Mouse (Mus musculus) limb, embryonic 15.5 days (tissue): Measurements from ENCODE around the gene Wnt8b. TPM values are rescaled to one million over a fixed set of nuclear protein-coding genes. Genes with fewer than 3 reads are reported as not detected.

Source experiments
- ATAC-seq: fragments of 200-750 bp; cut with Nextera tagmentation; 2 replicates; pipeline ENCODE4 v1.8.0; 2017; ENCODE audit warnings: low read depth, moderate TSS enrichment; ENCODE audit not compliant: insufficient number of reproducible peaks, low FRiP score, low TSS enrichment
- H3K27ac ChIP-seq: fragments of 300-500 bp; sonication (generic); 2 replicates; pipeline ENCODE4 v1.5.1; 2015; ENCODE audit warnings: moderate library complexity, mild to moderate bottlenecking, inconsistent platforms
- H3K27me3 ChIP-seq: fragments of 300-500 bp; sonication (generic); 2 replicates; pipeline ENCODE4 v1.6.1; 2015; ENCODE audit warnings: inconsistent platforms
- H3K36me3 ChIP-seq: fragments of 300-500 bp; sonication (generic); 2 replicates; pipeline ENCODE4 v1.6.1; 2015; ENCODE audit warnings: inconsistent platforms
- H3K4me1 ChIP-seq: fragments of 300-500 bp; sonication (generic); 2 replicates; pipeline ENCODE4 v1.6.1; 2015; ENCODE audit warnings: inconsistent platforms
- H3K4me2 ChIP-seq: fragments of 300-500 bp; sonication (generic); 2 replicates; pipeline ENCODE4 v1.6.1; 2015; ENCODE audit warnings: mild to moderate bottlenecking, inconsistent platforms
- H3K4me3 ChIP-seq: fragments of 300-500 bp; sonication (generic); 2 replicates; pipeline ENCODE4 v1.5.1; 2015; ENCODE audit warnings: mild to moderate bottlenecking, inconsistent platforms
- H3K9ac ChIP-seq: fragments of 300-500 bp; sonication (generic); 2 replicates; pipeline ENCODE4 v1.6.1; 2015; ENCODE audit warnings: inconsistent platforms
- H3K9me3 ChIP-seq: fragments of 300-500 bp; sonication (generic); 2 replicates; pipeline ENCODE4 v1.6.1; 2016; ENCODE audit warnings: inconsistent platforms
- WGBS: fragments of 180-500 bp; shearing (Covaris S2); methylation state at CpG from one replicate; pipeline ENCODE4 v1.1.7; 2015; 5-methylcytosine and 5-hydroxymethylcytosine counted together
- polyA plus RNA-seq: library from polyadenylated mRNA; unstranded; fragments of >200 nt; fragmentation: Nextera tagmentation; extraction: Ambion mirVana; gene quantifications from 2 replicates; pipeline ENCODE4 v1.2.1, GENCODE M21; 2015

The Wnt8b gene
- polyA plus RNA-seq, 1 experiment from 2014 or later = not detected

- Histone ChIP-seq H3K4me1 (peaks cover 27% of the 10 kb centered on the region), H3K4me2 (no peak overlapping the region), H3K27ac (no peak overlapping the region), H3K4me3 (no peak overlapping the region), H3K9ac (no peak overlapping the region), H3K36me3 (no peaks in the 10 kb centered on the region), H3K9me3 (no peaks in the 10 kb centered on the region), H3K27me3 (peaks cover 87% of the 10 kb centered on the region)
- WGBS = 19% methylated on average over 11 of the region's 11 CpGs
- no peak for ATAC-seq
Observed at GRCm38 (mm10) chr19:44513054-44513833, 20.0 kb downstream of the Wnt8b start.

- no peaks in the 10 kb centered on the region for H3K36me3 ChIP-seq
- peaks cover 84% of the 10 kb centered on the region for H3K27me3 ChIP-seq
- no peak overlapping the region for H3K4me2 ChIP-seq
- no peak overlapping the region for H3K9ac ChIP-seq
- ATAC-seq = no peak
- H3K9me3 ChIP-seq = no peaks in the 10 kb centered on the region
- no peak overlapping the region for H3K4me3 ChIP-seq
- H3K4me1 ChIP-seq = peaks cover 28% of the 10 kb centered on the region
- no peak overlapping the region for H3K27ac ChIP-seq
- 26% methylated on average over 7 of the region's 7 CpGs for WGBS
Observed at GRCm38 (mm10) chr19:44513921-44514482, 20.7 kb downstream of the Wnt8b start.

- WGBS = 26% methylated on average over 14 of the region's 14 CpGs
- ATAC-seq = no peak
- H3K4me3 ChIP-seq = no peak overlapping the region
- H3K27me3 ChIP-seq = peaks cover 78% of the 10 kb centered on the region
- no peaks in the 10 kb centered on the region for H3K36me3 ChIP-seq
- H3K4me1 ChIP-seq = peaks cover 32% of the 10 kb centered on the region
- no peak overlapping the region for H3K9ac ChIP-seq
- no peak overlapping the region for H3K27ac ChIP-seq
- H3K9me3 ChIP-seq = no peaks in the 10 kb centered on the region
- no peak overlapping the region for H3K4me2 ChIP-seq
Observed at GRCm38 (mm10) chr19:44514521-44515451, 21.5 kb downstream of the Wnt8b start.

DNA sequence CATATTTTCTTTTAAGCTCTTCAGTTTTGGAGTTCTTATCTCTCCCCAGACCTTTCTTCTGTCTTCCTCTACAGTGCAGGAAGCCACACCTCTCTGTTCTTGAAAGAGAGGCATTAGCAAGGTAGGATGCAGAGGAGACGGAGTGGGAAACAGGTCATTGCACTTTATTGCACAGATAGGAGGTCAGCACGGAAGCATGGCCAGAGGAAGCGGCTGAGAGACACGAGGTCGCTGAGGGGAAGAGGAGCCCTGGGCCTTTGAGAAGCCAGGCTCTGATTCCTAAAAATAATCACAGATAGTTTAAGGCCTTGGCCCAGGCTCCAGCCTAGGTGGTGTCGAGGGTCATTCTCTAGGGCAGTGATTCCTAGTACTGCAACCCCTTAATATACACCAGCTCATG is 22.5 kb downstream of the Wnt8b start:
- Histone ChIP-seq H3K9me3 (no peaks in the 10 kb centered on the region), H3K9ac (no peak overlapping the region), H3K4me3 (no peak overlapping the region), H3K36me3 (no peaks in the 10 kb centered on the region), H3K27me3 (peaks cover 68% of the 10 kb centered on the region), H3K4me2 (no peak overlapping the region), H3K4me1 (peaks cover 26% of the 10 kb centered on the region), H3K27ac (no peak overlapping the region)
- 54% methylated on average over 6 of the region's 6 CpGs for WGBS
- ATAC-seq = no peak

DNA sequence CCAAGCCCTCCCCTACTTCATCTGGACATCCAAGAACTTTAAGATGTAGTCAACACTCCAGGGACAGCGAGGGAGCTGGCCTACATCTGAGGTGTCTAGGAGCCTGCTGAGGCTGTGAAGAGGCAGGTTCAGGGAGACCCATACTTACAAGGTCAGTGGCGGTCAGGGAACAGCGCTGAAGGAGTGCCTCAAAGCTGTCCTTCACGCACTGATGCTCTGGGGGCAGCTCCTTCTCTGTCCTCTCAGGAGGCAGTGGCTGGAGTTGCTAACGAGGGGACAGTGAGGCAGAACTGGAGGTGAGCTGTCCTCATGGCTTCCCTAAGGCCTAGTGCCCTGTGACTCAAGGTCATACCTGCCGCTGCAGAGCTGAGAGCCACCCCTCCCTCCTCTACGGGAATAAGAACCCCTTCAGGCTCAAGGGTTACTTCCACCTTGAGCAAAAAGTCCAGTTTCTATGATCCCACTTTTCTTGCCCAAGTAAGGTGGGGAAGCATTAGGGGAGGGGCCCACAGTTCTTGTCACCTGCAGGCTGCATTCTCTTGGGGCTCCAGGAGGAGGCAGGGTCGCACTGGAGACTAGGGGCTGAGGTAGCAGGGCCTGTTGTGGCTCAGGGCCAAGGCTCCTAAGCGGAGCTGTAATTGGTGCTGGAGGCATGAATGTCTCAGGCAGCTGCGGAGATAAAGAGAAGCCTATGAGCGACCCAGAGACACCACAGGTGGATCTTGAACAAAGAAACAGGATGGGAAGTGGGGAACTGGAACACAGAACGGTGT is 24.9 kb downstream of the Wnt8b start:
- no peaks in the 10 kb centered on the region for H3K36me3 ChIP-seq
- H3K4me3 ChIP-seq = no peak overlapping the region
- no peaks in the 10 kb centered on the region for H3K9me3 ChIP-seq
- H3K27ac ChIP-seq = no peak overlapping the region
- no peak for ATAC-seq
- no peak overlapping the region for H3K9ac ChIP-seq
- H3K4me2 ChIP-seq = no peak overlapping the region
- 53% methylated on average over 12 of the region's 12 CpGs for WGBS
- H3K4me1 ChIP-seq = peaks cover 13% of the 10 kb centered on the region
- peaks cover 44% of the 10 kb centered on the region for H3K27me3 ChIP-seq

DNA sequence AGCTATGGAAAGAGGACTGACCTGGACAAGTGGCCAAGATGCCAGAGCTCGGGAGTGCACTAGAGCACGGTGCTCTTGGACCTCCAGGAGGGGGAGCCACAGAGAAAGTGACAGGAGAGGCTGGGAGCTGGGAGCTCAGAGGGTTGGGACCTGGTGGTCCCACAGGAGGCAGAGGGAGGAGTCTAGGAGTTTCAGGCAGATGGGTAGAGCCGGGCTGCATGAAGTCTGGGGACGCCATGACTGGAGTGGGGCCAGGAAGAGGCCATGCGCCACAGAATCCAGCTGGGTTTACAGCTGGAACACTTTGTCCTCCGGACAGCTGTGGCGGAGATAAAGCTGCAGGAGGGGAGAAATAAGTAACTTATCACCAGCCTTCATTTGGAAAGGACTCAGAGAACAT is 25.9 kb downstream of the Wnt8b start:
- H3K27ac ChIP-seq = no peak overlapping the region
- 29% methylated on average over 7 of the region's 7 CpGs for WGBS
- no peak for ATAC-seq
- H3K9me3 ChIP-seq = no peaks in the 10 kb centered on the region
- H3K4me1 ChIP-seq = peaks cover 13% of the 10 kb centered on the region
- no peak overlapping the region for H3K4me3 ChIP-seq
- H3K36me3 ChIP-seq = no peaks in the 10 kb centered on the region
- peaks cover 34% of the 10 kb centered on the region for H3K27me3 ChIP-seq
- no peak overlapping the region for H3K9ac ChIP-seq
- H3K4me2 ChIP-seq = no peak overlapping the region

DNA sequence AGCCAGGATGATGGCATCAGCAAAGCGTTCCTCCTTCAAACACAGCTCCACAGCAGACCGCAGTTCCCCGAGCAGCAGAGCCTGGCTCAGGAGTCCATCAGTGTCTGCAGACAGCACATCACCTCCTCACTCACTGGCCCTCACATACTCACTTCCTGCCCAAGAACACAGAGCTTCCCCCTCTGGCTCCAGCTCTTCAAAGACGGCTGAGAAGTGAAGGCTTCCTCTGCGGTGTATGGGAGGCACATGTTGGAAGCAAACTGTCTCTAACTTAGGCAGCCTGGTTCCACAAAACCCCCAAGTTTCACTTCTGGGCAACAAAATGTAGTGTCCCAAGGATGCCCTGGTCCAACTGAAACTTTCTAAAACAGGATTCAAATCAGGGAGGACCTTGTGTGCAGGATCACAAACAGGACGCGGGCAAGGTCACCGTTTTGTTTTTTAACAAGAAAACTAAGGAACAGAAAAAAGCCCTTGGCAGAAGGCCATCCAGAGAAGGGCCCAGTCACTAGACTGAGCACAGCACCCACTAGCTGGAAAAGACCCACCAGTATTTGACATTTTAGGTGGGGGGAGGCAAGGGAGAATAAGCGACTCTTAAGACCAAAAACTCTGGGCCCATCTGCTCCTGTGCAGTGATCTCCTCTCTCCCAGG is 32.4 kb downstream of the Wnt8b start:
- no peaks in the 10 kb centered on the region for H3K27me3 ChIP-seq
- H3K9me3 ChIP-seq = no peaks in the 10 kb centered on the region
- H3K4me2 ChIP-seq = no peak overlapping the region
- no peaks in the 10 kb centered on the region for H3K36me3 ChIP-seq
- ATAC-seq = no peak
- H3K9ac ChIP-seq = no peak overlapping the region
- no peak overlapping the region for H3K4me3 ChIP-seq
- 72% methylated on average over 9 of the region's 9 CpGs for WGBS
- no peaks in the 10 kb centered on the region for H3K4me1 ChIP-seq
- H3K27ac ChIP-seq = no peak overlapping the region

- Histone ChIP-seq H3K36me3 (no peaks in the 10 kb centered on the region), H3K27me3 (no peaks in the 10 kb centered on the region; the same call in 1 of the 2 replicates), H3K9ac (no peak overlapping the region), H3K9me3 (no peaks in the 10 kb centered on the region), H3K4me1 (no peaks in the 10 kb centered on the region), H3K4me3 (no peak overlapping the region), H3K4me2 (no peak overlapping the region), H3K27ac (no peak overlapping the region)
- 79% methylated on average over 6 of the region's 6 CpGs for WGBS
- ATAC-seq = no peak
Observed at GRCm38 (mm10) chr19:44530018-44530417, 36.7 kb downstream of the Wnt8b start.

- no peak overlapping the region for H3K4me3 ChIP-seq
- no peaks in the 10 kb centered on the region for H3K4me1 ChIP-seq
- H3K27ac ChIP-seq = no peak overlapping the region
- H3K9ac ChIP-seq = no peak overlapping the region
- H3K9me3 ChIP-seq = no peaks in the 10 kb centered on the region
- WGBS = 33% methylated on average over 3 of the region's 3 CpGs
- no peaks in the 10 kb centered on the region; the same call in 1 of the 2 replicates for H3K27me3 ChIP-seq
- ATAC-seq = no peak
- no peak overlapping the region for H3K4me2 ChIP-seq
- H3K36me3 ChIP-seq = no peaks in the 10 kb centered on the region
Observed at GRCm38 (mm10) chr19:44535376-44535775, 42.1 kb downstream of the Wnt8b start.

DNA sequence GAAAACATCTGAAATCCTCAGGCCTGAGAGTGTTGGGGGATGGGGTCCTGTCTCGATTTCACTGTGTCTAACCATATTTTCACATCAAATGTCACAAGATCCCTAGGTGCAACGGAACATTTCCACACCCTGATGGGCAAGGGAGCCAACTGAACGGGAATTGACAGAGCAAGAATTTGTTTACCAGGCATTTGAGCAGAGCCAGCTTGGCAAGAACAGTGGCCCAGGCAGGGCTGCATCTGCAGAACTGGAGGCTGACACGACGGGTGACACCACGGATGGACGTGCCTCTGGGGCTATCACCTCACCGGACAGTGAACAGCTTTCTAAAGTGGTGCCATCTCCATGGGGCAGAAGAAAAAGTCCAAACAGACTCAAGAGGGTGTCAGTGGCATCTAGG is 44.1 kb downstream of the Wnt8b start:
- no peak overlapping the region for H3K27ac ChIP-seq
- no peaks in the 10 kb centered on the region for H3K27me3 ChIP-seq
- H3K9me3 ChIP-seq = no peaks in the 10 kb centered on the region
- no peaks in the 10 kb centered on the region for H3K36me3 ChIP-seq
- ATAC-seq = no peak
- H3K9ac ChIP-seq = no peak overlapping the region
- H3K4me2 ChIP-seq = no peak overlapping the region
- no peak overlapping the region for H3K4me3 ChIP-seq
- WGBS = 78% methylated on average over 8 of the region's 8 CpGs
- H3K4me1 ChIP-seq = no peaks in the 10 kb centered on the region

GRCm38 (mm10) chr19:44542694-44543178 is 49.5 kb downstream of the Wnt8b start:
- Histone ChIP-seq H3K4me3 (no peak overlapping the region), H3K27ac (no peak overlapping the region), H3K4me2 (no peak overlapping the region), H3K4me1 (peaks cover 8% of the 10 kb centered on the region), H3K9ac (no peak overlapping the region), H3K27me3 (peaks cover 22% of the 10 kb centered on the region), H3K36me3 (0 out of 2 replicates have a peak, but pooled peaks cover under 1% of the 10 kb centered on the region), H3K9me3 (no peaks in the 10 kb centered on the region)
- no peak for ATAC-seq
- 83% methylated on average over 8 of the region's 8 CpGs for WGBS
